Mouse (Mus musculus) hindbrain, embryonic 11.5 days (tissue): Measurements from ENCODE around the gene Spint4. TPM values are rescaled to one million over a fixed set of nuclear protein-coding genes. Genes with fewer than 3 reads are reported as not detected.
A peak's percentile ranks its signal among the peaks of the same experiment; 100 is the strongest.
"Not testable (repeated sequence)": the region's sequence is repeated elsewhere in the genome, so short reads cannot be mapped to it uniquely, and the experiment has no call there.

Experiments used
- ATAC-seq: fragments of 200-750 bp; cut with Nextera tagmentation; 2 replicates; pipeline ENCODE4 v1.8.0; 2017; ENCODE audit warnings: mild to moderate bottlenecking, moderate TSS enrichment, moderate library complexity; ENCODE audit not compliant: low FRiP score
- DNase-seq: peaks from one replicate; pipeline ENCODE4 v3.0.0-alpha.2; 2015; ENCODE audit warnings: low spot score
- H3K27ac ChIP-seq: fragments of 300-500 bp; sonication (generic); 2 replicates; pipeline ENCODE4 v1.5.1; 2014; ENCODE audit warnings: mild to moderate bottlenecking, low read depth, low read length
- H3K27me3 ChIP-seq: fragments of 300-500 bp; sonication (generic); 2 replicates; pipeline ENCODE4 v1.6.1; 2014; ENCODE audit warnings: mild to moderate bottlenecking, low read length, moderate library complexity, mixed read lengths; ENCODE audit not compliant: control insufficient read depth, insufficient read depth
- H3K36me3 ChIP-seq: fragments of 300-500 bp; sonication (generic); 2 replicates; pipeline ENCODE4 v1.6.1; 2014; ENCODE audit warnings: mild to moderate bottlenecking, low read length, moderate library complexity, mixed read lengths; ENCODE audit not compliant: control insufficient read depth, insufficient read depth
- H3K4me1 ChIP-seq: fragments of 300-500 bp; sonication (generic); replicated peaks from 2 replicates; pipeline ENCODE4 v1.6.1; 2014; ENCODE audit warnings: low read length, mixed read lengths; ENCODE audit not compliant: control insufficient read depth, insufficient read depth
- H3K4me2 ChIP-seq: fragments of 300-500 bp; sonication (generic); replicated peaks from 2 replicates; pipeline ENCODE4 v1.6.1; 2014; ENCODE audit warnings: mild to moderate bottlenecking, low read depth, low read length
- H3K4me3 ChIP-seq: fragments of 300-500 bp; sonication (generic); 2 replicates; pipeline ENCODE4 v1.5.1; 2014; ENCODE audit warnings: low read depth, low read length
- H3K9ac ChIP-seq: fragments of 300-500 bp; sonication (generic); 2 replicates; pipeline ENCODE4 v1.6.1; 2014; ENCODE audit warnings: low read depth, low read length
- H3K9me3 ChIP-seq: fragments of 300-500 bp; sonication (generic); 2 replicates; pipeline ENCODE4 v1.6.1; 2016; ENCODE audit warnings: low read length; ENCODE audit not compliant: control insufficient read depth
- whole genome bisulfite sequencing: fragments of 180-500 bp; shearing (Covaris S2); extraction: QIAGEN DNeasy Blood & Tissue Kit; methylation state at CpG from one replicate; pipeline ENCODE4 v1.1.7; 2014; 5-methylcytosine and 5-hydroxymethylcytosine counted together
- polyA plus RNA-seq: library from polyadenylated mRNA; unstranded; fragments of >200 nt; fragmentation: Nextera tagmentation; extraction: Ambion mirVana; gene quantifications from 2 replicates; pipeline ENCODE4 v1.2.1, GENCODE M21; 2014

The Spint4 gene
- polyA plus RNA-seq, 1 experiment from 2014 or later = not detected

DNA sequence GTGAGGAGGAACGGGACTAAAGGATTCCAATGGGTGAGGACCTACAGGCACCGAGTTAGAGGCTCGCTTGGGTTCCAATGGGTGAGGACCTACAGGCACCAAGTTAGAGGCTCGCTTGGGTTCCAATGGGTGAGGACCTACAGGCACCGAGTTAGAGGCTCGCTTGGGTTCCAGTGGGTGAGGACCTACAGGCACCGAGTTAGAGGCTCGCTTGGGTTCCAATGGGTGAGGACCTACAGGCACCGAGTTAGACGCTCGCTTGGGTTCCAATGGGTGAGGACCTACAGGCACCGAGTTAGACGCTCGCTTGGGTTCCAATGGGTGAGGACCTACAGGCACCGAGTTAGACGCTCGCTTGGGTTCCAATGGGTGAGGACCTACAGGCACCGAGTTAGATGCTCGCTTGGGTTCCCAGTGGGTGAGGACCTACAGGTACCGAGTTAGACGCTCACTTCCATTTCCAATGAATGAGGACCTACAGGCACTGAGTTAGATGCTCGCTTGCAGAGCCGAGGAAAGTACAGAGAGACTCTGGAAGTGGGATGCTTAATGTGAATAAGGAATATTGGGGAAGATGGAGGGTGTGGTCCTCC lies 18.0 kb downstream of the Spint4 start:
- not testable (repeated sequence) for H3K4me1 ChIP-seq, H3K9me3 ChIP-seq, DNase-seq, H3K27me3 ChIP-seq, H3K4me3 ChIP-seq, H3K36me3 ChIP-seq, ATAC-seq, H3K9ac ChIP-seq, H3K4me2 ChIP-seq, H3K27ac ChIP-seq
- WGBS = 87% methylated on average over 21 of the region's 23 CpGs

DNA sequence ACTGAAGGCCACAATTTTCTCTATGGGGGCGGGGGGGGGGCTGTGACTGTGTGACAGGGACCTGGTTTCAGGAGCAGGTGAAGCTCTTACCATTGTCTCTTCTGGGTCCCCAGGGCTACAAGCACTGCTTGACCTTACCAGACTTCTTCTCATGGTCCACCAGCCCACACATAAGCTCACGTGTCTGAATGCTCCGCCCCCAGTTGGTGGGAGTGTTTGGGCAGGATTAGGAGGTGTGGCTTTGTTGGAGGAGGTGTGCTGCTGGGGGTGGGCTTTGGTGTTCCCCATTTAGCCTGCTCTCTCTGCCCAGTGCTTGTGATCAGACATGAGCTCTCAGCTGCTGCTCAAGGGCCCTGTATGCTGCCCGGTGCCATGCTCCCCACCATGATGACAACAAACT lies 25.0 kb downstream of the Spint4 start:
- H3K27ac ChIP-seq = no peak overlapping the region
- H3K36me3 ChIP-seq = no peaks in the 10 kb centered on the region
- H3K4me1 ChIP-seq = no peaks in the 10 kb centered on the region
- DNase-seq (no peak), ATAC-seq (no peak)
- H3K4me2 ChIP-seq = no peak overlapping the region
- H3K9ac ChIP-seq = no peak overlapping the region
- no peak overlapping the region for H3K4me3 ChIP-seq
- no peaks in the 10 kb centered on the region for H3K9me3 ChIP-seq
- no peaks in the 10 kb centered on the region for H3K27me3 ChIP-seq
- 64% methylated on average over 4 of the region's 4 CpGs for WGBS

- ATAC-seq (no peak), DNase-seq (peak; percentile 86)
- H3K9ac ChIP-seq = no peak overlapping the region
Observed at GRCm38 (mm10) chr2:164725895-164726619, 27.8 kb downstream of the Spint4 start.

DNA sequence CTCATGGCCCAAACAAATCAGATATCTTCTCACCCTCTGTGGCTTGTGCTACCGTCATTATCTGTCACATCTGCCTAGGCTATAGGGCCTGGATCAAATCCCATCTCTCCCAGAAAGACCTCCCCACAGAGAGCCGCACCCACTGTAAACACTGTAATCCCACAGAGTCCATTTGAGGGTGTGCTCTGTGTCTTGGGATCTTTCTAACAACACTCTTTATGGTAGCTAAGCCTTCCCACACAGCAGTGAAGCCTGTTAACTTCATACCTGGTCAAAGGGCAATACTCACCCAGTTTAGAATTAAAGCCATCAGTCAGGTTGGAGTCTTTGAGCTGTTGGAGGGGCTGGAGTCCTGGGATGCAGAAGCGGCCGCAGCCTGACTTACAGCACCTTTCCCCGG lies 33.4 kb downstream of the Spint4 start:
- H3K9ac ChIP-seq = no peak overlapping the region
- H3K4me3 ChIP-seq = no peak overlapping the region
- WGBS = 79% methylated on average over 5 of the region's 5 CpGs
- no peaks in the 10 kb centered on the region for H3K36me3 ChIP-seq
- DNase-seq (no peak), ATAC-seq (no peak)
- no peaks in the 10 kb centered on the region for H3K9me3 ChIP-seq
- H3K4me2 ChIP-seq = no peak overlapping the region
- no peaks in the 10 kb centered on the region for H3K27me3 ChIP-seq
- H3K4me1 ChIP-seq = no peaks in the 10 kb centered on the region
- H3K27ac ChIP-seq = no peak overlapping the region

More at GRCm38 (mm10) chr2:164725895-164726619, 27.8 kb downstream of the Spint4 start:
- H3K9me3 ChIP-seq = no peaks in the 10 kb centered on the region
- WGBS = 28% methylated on average over 6 of the region's 6 CpGs
- no peaks in the 10 kb centered on the region for H3K36me3 ChIP-seq
- no peaks in the 10 kb centered on the region for H3K27me3 ChIP-seq
- H3K27ac ChIP-seq = no peak overlapping the region
- no peak overlapping the region for H3K4me3 ChIP-seq
- no peaks in the 10 kb centered on the region for H3K4me1 ChIP-seq
- H3K4me2 ChIP-seq = no peak overlapping the region

- DNase-seq = no peak
- no peaks in the 10 kb centered on the region for H3K27me3 ChIP-seq
- H3K9ac ChIP-seq = no peak overlapping the region
- no peak overlapping the region for H3K4me2 ChIP-seq
- no peak overlapping the region for H3K27ac ChIP-seq
- 91% methylated on average over 2 of the region's 2 CpGs for WGBS
- no peak for ATAC-seq
- no peak overlapping the region for H3K4me3 ChIP-seq
- H3K4me1 ChIP-seq = no peaks in the 10 kb centered on the region
- no peaks in the 10 kb centered on the region for H3K9me3 ChIP-seq
- H3K36me3 ChIP-seq = no peaks in the 10 kb centered on the region
Observed at GRCm38 (mm10) chr2:164733259-164733658, 35.0 kb downstream of the Spint4 start.

GRCm38 (mm10) chr2:164734839-164735238 lies 36.5 kb downstream of the Spint4 start:
- Histone ChIP-seq H3K27me3 (no peaks in the 10 kb centered on the region), H3K9ac (no peak overlapping the region), H3K36me3 (no peaks in the 10 kb centered on the region), H3K27ac (no peak overlapping the region), H3K4me2 (no peak overlapping the region), H3K9me3 (no peaks in the 10 kb centered on the region), H3K4me1 (no peaks in the 10 kb centered on the region), H3K4me3 (no peak overlapping the region)
- WGBS = 89% methylated on average over 5 of the region's 5 CpGs
- DNase-seq (no peak), ATAC-seq (no peak)

- Histone ChIP-seq H3K9ac (no peak overlapping the region), H3K9me3 (no peaks in the 10 kb centered on the region), H3K36me3 (no peaks in the 10 kb centered on the region), H3K4me2 (no peak overlapping the region), H3K4me3 (no peak overlapping the region), H3K4me1 (no peaks in the 10 kb centered on the region), H3K27me3 (no peaks in the 10 kb centered on the region), H3K27ac (no peak overlapping the region)
- ATAC-seq (no peak), DNase-seq (no peak)
- WGBS = 86% methylated on average over 5 of the region's 5 CpGs
Observed at GRCm38 (mm10) chr2:164735446-164735845, 37.1 kb downstream of the Spint4 start.

GRCm38 (mm10) chr2:164737377-164738090 lies 39.2 kb downstream of the Spint4 start:
- DNase-seq (no peak), ATAC-seq (no peak)
- Histone ChIP-seq H3K4me3 (no peak overlapping the region), H3K9ac (no peak overlapping the region), H3K27me3 (no peaks in the 10 kb centered on the region), H3K9me3 (no peaks in the 10 kb centered on the region), H3K4me1 (no peaks in the 10 kb centered on the region), H3K36me3 (no peaks in the 10 kb centered on the region), H3K4me2 (no peak overlapping the region), H3K27ac (no peak overlapping the region)
- WGBS = 80% methylated on average over 3 of the region's 3 CpGs
